Mouse (Mus musculus) MEL (cell line): ENCODE data around the gene Tmprss13. TPM values are rescaled to one million over a fixed set of nuclear protein-coding genes. Genes with fewer than 3 reads are reported as not detected.

ENCODE experiments used
- DNase-seq: peaks from one replicate; pipeline ENCODE4 v3.0.0; 2011; ENCODE audit warnings: low read depth, low spot score
- H3K27ac ChIP-seq: 2 replicates; pipeline ENCODE4 v1.5.1; 2012; ENCODE audit warnings: low read depth, mild to moderate bottlenecking, control low read depth, low read length, moderate library complexity; ENCODE audit not compliant: control insufficient read depth
- H3K27me3 ChIP-seq, 2 experiments: fragments of 150-350 bp in 1 of 2; sonication (generic) in 1 of 2; 2 replicates each; pipeline ENCODE4 v1.6.1; 2012; ENCODE audit warnings: low read length in 2 of 2, mild to moderate bottlenecking in 2 of 2, improper control_type of control experiment in 1 of 2, moderate library complexity in 1 of 2; ENCODE audit not compliant: insufficient read depth in 2 of 2, control insufficient read depth in 1 of 2
- H3K36me3 ChIP-seq, 2 experiments: 2 replicates each; pipeline ENCODE4 v1.6.1; 2012 to 2014; ENCODE audit warnings: low read length in 2 of 2, improper control_type of control experiment in 1 of 2, inconsistent platforms in 1 of 2, mild to moderate bottlenecking in 1 of 2; ENCODE audit not compliant: insufficient read depth in 2 of 2, control insufficient read depth in 1 of 2
- H3K4me1 ChIP-seq, 2 experiments: fragments of 150-350 bp in 1 of 2; sonication (generic) in 1 of 2; 2 replicates each; pipeline ENCODE4 v1.6.1; 2012; ENCODE audit warnings: low read length in 2 of 2, improper control_type of control experiment in 1 of 2, mild to moderate bottlenecking in 1 of 2; ENCODE audit not compliant: insufficient read depth in 2 of 2, control insufficient read depth in 1 of 2
- H3K4me3 ChIP-seq, 2 experiments: fragments of 150-350 bp in 1 of 2; sonication (generic) in 1 of 2; 2 replicates each; pipeline ENCODE4 v1.5.1; 2012; ENCODE audit warnings: low read depth in 2 of 2, low read length in 2 of 2, mild to moderate bottlenecking in 2 of 2, moderate library complexity in 2 of 2, control low read depth in 1 of 2, improper control_type of control experiment in 1 of 2; ENCODE audit not compliant: control insufficient read depth in 1 of 2, insufficient read depth in 1 of 2
- H3K79me2 ChIP-seq: 2 replicates; pipeline ENCODE4 v1.6.1; 2012; ENCODE audit warnings: mild to moderate bottlenecking, low read length, moderate library complexity; ENCODE audit not compliant: control insufficient read depth, poor library complexity, insufficient read depth
- H3K9ac ChIP-seq: 2 replicates; pipeline ENCODE4 v1.6.1; 2012; ENCODE audit warnings: low read depth, mild to moderate bottlenecking, control low read depth, low read length, moderate library complexity; ENCODE audit not compliant: control insufficient read depth, poor library complexity, severe bottlenecking
- H3K9me3 ChIP-seq: fragments of 150-350 bp; sonication (generic); replicated peaks from 2 replicates; pipeline ENCODE4 v1.6.1; 2012; ENCODE audit warnings: mild to moderate bottlenecking, low read length, improper control_type of control experiment, moderate library complexity; ENCODE audit not compliant: insufficient read depth
- BHLHE40 ChIP-seq: IDR thresholded peaks from 2 replicates; pipeline ENCODE4 v1.6.1; 2012; ENCODE audit warnings: low read depth, mild to moderate bottlenecking, inconsistent platforms, low read length, improper control_type of control experiment, borderline replicate concordance
- CTCF ChIP-seq, 3 experiments: IDR thresholded peaks in 2 of 3; conservative IDR thresholded peaks in 1 of 3; 2 replicates each; pipeline ENCODE4 v1.5.1; 2011 to 2012; ENCODE audit warnings: low read length in 3 of 3, low read depth in 2 of 3, mild to moderate bottlenecking in 2 of 3, improper control_type of control experiment in 1 of 3, inconsistent platforms in 1 of 3, mixed read lengths in 1 of 3, moderate library complexity in 1 of 3; ENCODE audit not compliant: control insufficient read depth in 1 of 3, insufficient read depth in 1 of 3, poor library complexity in 1 of 3, severe bottlenecking in 1 of 3
- ELF1 ChIP-seq: IDR thresholded peaks from 2 replicates; pipeline ENCODE4 v1.6.1; 2014; ENCODE audit warnings: low read depth, mild to moderate bottlenecking, inconsistent platforms, low read length, improper control_type of control experiment, moderate library complexity
- EP300 ChIP-seq, 2 experiments: IDR thresholded peaks; 2 replicates each; pipeline ENCODE4 v1.6.1; 2011; ENCODE audit warnings: improper control_type of control experiment in 2 of 2, low read length in 2 of 2, low read depth in 1 of 2, mild to moderate bottlenecking in 1 of 2
- ETS1 ChIP-seq: IDR thresholded peaks from 2 replicates; pipeline ENCODE4 v1.6.1; 2012; ENCODE audit warnings: low read depth, mild to moderate bottlenecking, inconsistent platforms, low read length, improper control_type of control experiment, moderate library complexity
- GABPA ChIP-seq: IDR thresholded peaks from 2 replicates; pipeline ENCODE4 v1.6.1; 2012; ENCODE audit warnings: low read depth, mild to moderate bottlenecking, inconsistent platforms, low read length, improper control_type of control experiment, moderate library complexity
- GATA1 ChIP-seq: IDR thresholded peaks from 2 replicates; pipeline ENCODE4 v1.6.1; 2011; ENCODE audit warnings: low read depth, low read length, improper control_type of control experiment
- HCFC1 ChIP-seq: IDR thresholded peaks from 2 replicates; pipeline ENCODE4 v1.6.1; 2012; ENCODE audit warnings: low read depth, mild to moderate bottlenecking, inconsistent platforms, low read length, improper control_type of control experiment, moderate library complexity
- MAFK ChIP-seq: IDR thresholded peaks from 2 replicates; pipeline ENCODE4 v1.6.1; 2011; ENCODE audit warnings: low read depth, mild to moderate bottlenecking, low read length, improper control_type of control experiment, borderline replicate concordance
- MAZ ChIP-seq: IDR thresholded peaks from 2 replicates; pipeline ENCODE4 v1.6.1; 2012; ENCODE audit warnings: low read depth, mild to moderate bottlenecking, inconsistent platforms, low read length, improper control_type of control experiment
- MXI1 ChIP-seq: IDR thresholded peaks from 2 replicates; pipeline ENCODE4 v1.6.1; 2011; ENCODE audit warnings: mild to moderate bottlenecking, low read depth, low read length, improper control_type of control experiment
- MYB ChIP-seq: IDR thresholded peaks from 2 replicates; pipeline ENCODE4 v1.6.1; 2011; ENCODE audit warnings: mild to moderate bottlenecking, low read depth, low read length, improper control_type of control experiment
- NELFE ChIP-seq: IDR thresholded peaks from 2 replicates; pipeline ENCODE4 v1.6.1; 2011; ENCODE audit warnings: low read depth, low read length, improper control_type of control experiment
- NRF1 ChIP-seq: IDR thresholded peaks from 2 replicates; pipeline ENCODE4 v1.6.1; 2014; ENCODE audit warnings: low read depth, mild to moderate bottlenecking, inconsistent platforms, low read length, improper control_type of control experiment, moderate library complexity; ENCODE audit not compliant: poor library complexity, insufficient read depth, severe bottlenecking
- POLR2A ChIP-seq, 2 experiments: IDR thresholded peaks; 2 replicates each; pipeline ENCODE4 v1.6.1; 2011 to 2012; ENCODE audit warnings: low read length in 2 of 2, mild to moderate bottlenecking in 2 of 2, control low read depth in 1 of 2, improper control_type of control experiment in 1 of 2, low read depth in 1 of 2, moderate library complexity in 1 of 2; ENCODE audit not compliant: control insufficient read depth in 1 of 2, insufficient read depth in 1 of 2, poor library complexity in 1 of 2
- POLR2AphosphoS5 ChIP-seq: IDR thresholded peaks from 2 replicates; pipeline ENCODE4 v1.6.1; 2012; ENCODE audit warnings: low read depth, borderline replicate concordance, mild to moderate bottlenecking, inconsistent platforms, low read length, moderate library complexity, mixed read lengths
- RAD21 ChIP-seq: IDR thresholded peaks from 2 replicates; pipeline ENCODE4 v1.6.1; 2011; ENCODE audit warnings: mild to moderate bottlenecking, low read depth, low read length, improper control_type of control experiment
- RCOR1 ChIP-seq: IDR thresholded peaks from 2 replicates; pipeline ENCODE4 v1.6.1; 2012; ENCODE audit warnings: low read depth, mild to moderate bottlenecking, inconsistent platforms, low read length, improper control_type of control experiment
- SMC3 ChIP-seq: IDR thresholded peaks from 2 replicates; pipeline ENCODE4 v1.6.1; 2011; ENCODE audit warnings: low read depth, low read length, improper control_type of control experiment
- USF2 ChIP-seq, 2 experiments: IDR thresholded peaks; 2 replicates each; pipeline ENCODE4 v1.6.1; 2011 to 2012; ENCODE audit warnings: improper control_type of control experiment in 2 of 2, low read length in 2 of 2, borderline replicate concordance in 1 of 2, inconsistent platforms in 1 of 2, low read depth in 1 of 2, mild to moderate bottlenecking in 1 of 2; ENCODE audit not compliant: insufficient read depth in 1 of 2
- ZC3H11A ChIP-seq: IDR thresholded peaks from 2 replicates; pipeline ENCODE4 v1.6.1; 2012; ENCODE audit warnings: low read depth, mild to moderate bottlenecking, inconsistent platforms, low read length, improper control_type of control experiment
- ZKSCAN1 ChIP-seq: IDR thresholded peaks from 2 replicates; pipeline ENCODE4 v1.6.1; 2012; ENCODE audit warnings: low read depth, mild to moderate bottlenecking, inconsistent platforms, low read length, improper control_type of control experiment, moderate library complexity
- ZMIZ1 ChIP-seq: IDR thresholded peaks from 2 replicates; pipeline ENCODE4 v1.6.1; 2012; ENCODE audit warnings: low read depth, mild to moderate bottlenecking, inconsistent platforms, low read length, improper control_type of control experiment, moderate library complexity
- polyA plus RNA-seq, 2 experiments: library from polyadenylated mRNA; stranded (reverse) in 1 of 2; unstranded in 1 of 2; fragments of >175 nt in 1 of 2; fragments of >200 nt in 1 of 2; gene quantifications; 2 replicates each; pipeline versions ENCODE4 v1.2.1 to v1.2.4; 2012; ENCODE audit warnings: low replicate concordance in 2 of 2, low read depth in 1 of 2; ENCODE audit not compliant: insufficient read length in 2 of 2, insufficient read depth in 1 of 2, missing spikeins in 1 of 2
- total RNA-seq: library from RNA; depleted of rRNA; stranded (reverse); fragments of 300-350 nt; gene quantifications from 2 replicates; pipeline ENCODE4 v1.2.3, GENCODE M21; 2012

Gene Tmprss13
- total and polyA plus RNA-seq, 3 experiments, result not detected

DNA sequence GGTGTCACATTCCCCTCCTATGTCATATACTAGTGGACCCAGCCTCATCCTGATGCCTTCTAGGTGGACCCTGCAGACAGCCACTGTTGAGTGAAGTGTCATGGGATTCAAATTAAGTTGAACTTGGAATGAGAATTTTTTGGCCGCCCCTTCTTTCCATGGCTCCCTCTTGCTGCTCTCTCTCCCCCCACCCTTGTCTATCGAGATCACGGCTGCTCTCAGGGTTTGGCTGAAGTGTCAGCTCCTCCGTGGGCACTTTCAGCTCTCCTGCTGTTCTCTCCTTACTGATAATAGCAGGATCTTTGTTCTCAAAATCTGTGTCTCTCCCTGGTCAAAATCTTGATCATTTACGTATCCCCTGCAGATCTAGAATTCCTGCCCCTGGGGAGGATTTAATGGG lies 63.9 kb downstream of the Tmprss13 start:
- no peaks in the 10 kb centered on the region for H3K79me2 ChIP-seq
- H3K27me3 ChIP-seq, result no peaks in the 10 kb centered on the region; a peak in 3 of 4 replicates
- H3K4me1 ChIP-seq, result no peaks in the 10 kb centered on the region
- H3K9me3 ChIP-seq, result no peaks in the 10 kb centered on the region
- no peak overlapping the region for H3K9ac ChIP-seq
- H3K36me3 ChIP-seq, result 0 out of 4 replicates have a peak, but pooled peaks cover 0 to 2% of the 10 kb centered on the region in 2 experiments
- TF ChIP-seq USF2 (IDR thresholded peaks at IDR 0.05; ENCODE audit: borderline replicate concordance in 1 of 2, insufficient read depth in 1 of 2, low read depth in 1 of 2, low read length in 2 of 2) (no peak), ZKSCAN1 (no peak), POLR2AphosphoS5 (no peak), BHLHE40 (no peak), ZMIZ1 (no peak), NRF1 (no peak), POLR2A (IDR thresholded peaks at IDR 0.05; ENCODE audit: control insufficient read depth in 1 of 2, insufficient read depth in 1 of 2, low read depth in 1 of 2, low read length in 2 of 2, poor library complexity in 1 of 2) (no peak), ELF1 (no peak), RAD21 (no peak), ZC3H11A (no peak), GABPA (no peak), EP300 (IDR thresholded peaks at IDR 0.05; ENCODE audit: low read depth in 1 of 2, low read length in 2 of 2) (no peak), SMC3 (no peak), GATA1 (no peak), RCOR1 (no peak), MYB (no peak)
- no peak overlapping the region for H3K4me3 ChIP-seq
- no peak overlapping the region for H3K27ac ChIP-seq
- DNase-seq, result no peak

DNA sequence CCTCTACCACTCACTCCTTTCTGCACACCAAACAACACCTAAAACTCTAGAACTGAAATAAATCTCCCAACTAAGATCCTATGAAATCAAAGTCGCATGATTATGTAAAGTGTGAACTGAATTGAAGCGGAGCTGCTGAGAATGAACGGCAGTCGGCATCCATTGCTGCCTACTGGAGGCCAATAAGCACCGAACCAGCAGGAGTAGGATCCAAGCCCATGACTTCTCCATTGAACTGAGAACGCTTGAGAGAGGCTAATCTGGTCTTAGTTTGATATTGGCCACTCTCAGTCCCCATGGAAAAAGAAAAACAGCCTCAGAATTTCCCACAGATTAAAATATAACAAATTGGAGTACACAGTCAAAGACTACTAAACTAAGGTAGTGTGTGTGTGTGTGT lies 65.0 kb downstream of the Tmprss13 start:
- no peaks in the 10 kb centered on the region for H3K9me3 ChIP-seq
- 0 out of 4 replicates have a peak, but pooled peaks cover 0 to 2% of the 10 kb centered on the region in 2 experiments for H3K36me3 ChIP-seq
- no peak overlapping the region for H3K9ac ChIP-seq
- no peak overlapping the region for H3K4me3 ChIP-seq
- no peaks in the 10 kb centered on the region; a peak in 1 of 4 replicates for H3K4me1 ChIP-seq
- no peaks in the 10 kb centered on the region for H3K79me2 ChIP-seq
- H3K27ac ChIP-seq, result no peak overlapping the region
- DNase-seq, result no peak
- H3K27me3 ChIP-seq, result no peaks in the 10 kb centered on the region; a peak in 3 of 4 replicates
- TF ChIP-seq NELFE (no peak), USF2 (IDR thresholded peaks at IDR 0.05; ENCODE audit: borderline replicate concordance in 1 of 2, insufficient read depth in 1 of 2, low read depth in 1 of 2, low read length in 2 of 2) (no peak), CTCF (IDR thresholded peaks at IDR 0.05 in 2 of 3, conservative IDR thresholded peaks at IDR 0.05 in 1 of 3; ENCODE audit: control insufficient read depth in 1 of 3, insufficient read depth in 1 of 3, low read depth in 2 of 3, low read length in 3 of 3, poor library complexity in 1 of 3, severe bottlenecking in 1 of 3) (no peak), ZMIZ1 (no peak), MAFK (no peak), MAZ (no peak), MXI1 (no peak), SMC3 (no peak), HCFC1 (no peak), ETS1 (no peak), POLR2A (IDR thresholded peaks at IDR 0.05; ENCODE audit: control insufficient read depth in 1 of 2, insufficient read depth in 1 of 2, low read depth in 1 of 2, low read length in 2 of 2, poor library complexity in 1 of 2) (no peak)
